Mouse (Mus musculus): ENCODE results near the gene Kbtbd4. TPM values are rescaled to one million over a fixed set of nuclear protein-coding genes. Genes with fewer than 3 reads are reported as not detected.
A peak's percentile ranks its signal among the peaks of the same experiment; 100 is the strongest.

Gene Kbtbd4
- total and polyA plus RNA-seq, 2 experiments from 2014 or later, result 43.6 to 49.5 TPM

DNA sequence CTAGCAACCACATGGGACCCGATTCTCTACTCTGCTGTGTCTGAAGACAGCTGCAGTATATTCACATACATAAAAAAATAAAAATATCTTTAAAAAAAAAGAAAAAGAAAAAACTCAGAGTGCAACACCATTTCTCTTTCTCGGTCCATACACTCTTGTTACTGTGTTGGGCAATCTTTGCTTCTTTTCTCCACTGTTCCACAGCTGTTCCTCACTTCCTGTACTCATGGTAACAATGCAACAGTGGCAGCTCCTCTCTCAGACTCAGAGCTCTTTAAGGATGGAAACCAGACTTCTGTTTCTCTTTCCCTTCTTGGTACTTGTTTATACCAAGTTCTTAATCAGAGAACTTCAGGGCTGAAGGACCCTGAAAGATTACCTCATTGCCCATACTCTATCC lies 1.1 kb upstream of the Kbtbd4 start:
- H3K36me3 ChIP-seq (ENCODE audit: insufficient read depth, low read length), result peaks cover 13% of the 10 kb centered on the region
- peak overlapping the region; percentile 80 for H3K4me3 ChIP-seq (ENCODE audit: low read length)
- H3K27ac ChIP-seq, result peak overlapping the region; percentile 97; the same call in 1 of the 2 replicates
- no peaks in the 10 kb centered on the region for H3K9me3 ChIP-seq (ENCODE audit: low read length)
- H3K27me3 ChIP-seq (ENCODE audit: insufficient read depth, low read length), result no peaks in the 10 kb centered on the region
- 91% methylated on average over 2 of the region's 2 CpGs for WGBS
- H3K4me2 ChIP-seq (ENCODE audit: low read depth, low read length), result peak overlapping the region; percentile 74
- ATAC-seq (no peak), DNase-seq (ENCODE audit: low spot score) (no peak)
- H3K4me1 ChIP-seq (ENCODE audit: insufficient read depth, low read length), result peaks cover 14% of the 10 kb centered on the region; the same call in 1 of the 2 replicates
- peak overlapping the region; percentile 87 for H3K9ac ChIP-seq (replicated peaks; ENCODE audit: low read length)
- TF ChIP-seq CTCF (IDR thresholded peaks at IDR 0.05; ENCODE audit: low read depth), result no peak

DNA sequence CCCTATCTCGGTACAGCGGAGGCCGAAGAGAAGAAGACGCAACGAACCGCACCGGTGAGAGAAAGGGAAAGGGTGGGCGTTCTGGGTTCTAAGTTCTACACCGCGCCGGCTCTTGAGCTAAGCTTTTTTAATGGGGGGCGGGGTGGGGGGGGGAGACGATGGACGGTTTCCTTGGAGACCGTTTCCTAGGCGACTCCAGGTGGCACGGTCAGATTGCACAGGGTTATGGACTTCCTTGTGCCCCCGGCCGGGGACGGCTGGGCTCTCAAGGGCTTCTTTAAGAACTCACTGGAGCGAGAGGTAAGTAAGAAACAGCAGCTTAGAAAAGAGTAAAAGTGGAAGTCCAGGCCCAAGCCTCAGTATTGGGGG lies 300 bp downstream of the Kbtbd4 start:
- no peaks in the 10 kb centered on the region for H3K27me3 ChIP-seq (ENCODE audit: insufficient read depth, low read length)
- peak overlapping the region; percentile 97 for H3K27ac ChIP-seq
- no peak for TF ChIP-seq CTCF (IDR thresholded peaks at IDR 0.05; ENCODE audit: low read depth)
- H3K4me2 ChIP-seq (ENCODE audit: low read depth, low read length), result peak overlapping the region; percentile 74
- no peaks in the 10 kb centered on the region for H3K9me3 ChIP-seq (ENCODE audit: low read length)
- H3K4me3 ChIP-seq (ENCODE audit: low read length), result peak overlapping the region; percentile 80
- DNase-seq (ENCODE audit: low spot score), result peak; percentile 54
- under 1% methylated on average over 21 of the region's 21 CpGs for WGBS
- H3K9ac ChIP-seq (replicated peaks; ENCODE audit: low read length), result peak overlapping the region; percentile 87
- ATAC-seq, result peak; percentile 84
- peaks cover 19% of the 10 kb centered on the region for H3K36me3 ChIP-seq (ENCODE audit: insufficient read depth, low read length)
- H3K4me1 ChIP-seq (ENCODE audit: insufficient read depth, low read length), result peaks cover 14% of the 10 kb centered on the region; the same call in 1 of the 2 replicates

DNA sequence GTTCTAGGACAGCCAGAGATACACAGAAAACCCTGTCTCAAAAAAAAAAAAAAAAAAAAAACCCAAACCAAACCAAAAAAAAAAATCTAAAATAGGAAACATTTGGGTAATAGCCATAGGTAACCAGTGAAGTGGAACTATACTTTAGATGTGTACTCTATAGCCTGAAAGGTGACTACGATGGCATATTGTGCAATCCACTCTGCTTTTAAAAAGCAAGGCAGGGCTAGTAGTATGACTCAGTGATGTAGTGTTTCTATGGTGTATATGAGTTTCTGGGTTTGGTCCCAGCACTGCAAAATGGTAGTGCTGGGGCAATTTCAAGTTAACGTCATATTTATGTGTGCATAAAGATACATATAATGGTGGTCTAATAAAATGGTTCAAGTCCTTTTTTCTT lies 2.2 kb downstream of the Kbtbd4 start:
- DNase-seq (ENCODE audit: low spot score), result no peak
- no peak overlapping the region for H3K27ac ChIP-seq
- WGBS, result 98% methylated on average over 2 of the region's 2 CpGs
- H3K4me2 ChIP-seq (ENCODE audit: low read depth, low read length), result no peak overlapping the region
- H3K4me3 ChIP-seq (ENCODE audit: low read length), result no peak overlapping the region
- H3K9ac ChIP-seq (replicated peaks; ENCODE audit: low read length), result no peak overlapping the region
- H3K9me3 ChIP-seq (ENCODE audit: low read length), result no peaks in the 10 kb centered on the region
- H3K27me3 ChIP-seq (ENCODE audit: insufficient read depth, low read length), result no peaks in the 10 kb centered on the region
- ATAC-seq, result no peak
- peaks cover 14% of the 10 kb centered on the region; the same call in 1 of the 2 replicates for H3K4me1 ChIP-seq (ENCODE audit: insufficient read depth, low read length)
- H3K36me3 ChIP-seq (ENCODE audit: insufficient read depth, low read length), result peaks cover 32% of the 10 kb centered on the region
- TF ChIP-seq CTCF (IDR thresholded peaks at IDR 0.05; ENCODE audit: low read depth), result no peak

DNA sequence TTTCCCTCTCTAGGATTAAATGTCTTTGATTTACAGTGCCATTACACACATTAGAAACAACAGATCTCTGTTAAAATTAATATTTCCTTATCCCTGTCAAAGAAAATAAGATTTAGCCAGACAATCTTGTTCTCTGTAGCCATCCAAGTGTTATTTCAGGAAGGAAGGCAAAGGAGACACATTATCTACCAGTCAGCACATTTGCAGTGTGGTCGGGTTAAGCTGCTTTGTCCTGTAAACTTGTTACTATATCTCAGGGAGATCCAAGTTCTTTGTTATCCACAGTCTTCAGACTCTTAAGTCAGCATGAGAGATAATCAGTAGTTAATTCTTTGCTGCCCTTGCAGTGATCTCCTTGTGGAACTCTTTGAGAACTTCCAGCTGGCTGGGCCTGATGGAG lies 6.3 kb downstream of the Kbtbd4 start:
- H3K4me1 ChIP-seq (ENCODE audit: insufficient read depth, low read length), result no peaks in the 10 kb centered on the region
- no peak for ATAC-seq
- H3K27me3 ChIP-seq (ENCODE audit: insufficient read depth, low read length), result no peaks in the 10 kb centered on the region
- no peak for DNase-seq (ENCODE audit: low spot score)
- 86% methylated on average over 1 of the region's 1 CpGs for WGBS
- no peak overlapping the region for H3K27ac ChIP-seq
- H3K9ac ChIP-seq (replicated peaks; ENCODE audit: low read length), result no peak overlapping the region
- H3K36me3 ChIP-seq (ENCODE audit: insufficient read depth, low read length), result peaks cover 38% of the 10 kb centered on the region
- H3K4me3 ChIP-seq (ENCODE audit: low read length), result no peak overlapping the region
- H3K4me2 ChIP-seq (ENCODE audit: low read depth, low read length), result no peak overlapping the region
- no peak for TF ChIP-seq CTCF (IDR thresholded peaks at IDR 0.05; ENCODE audit: low read depth)
- H3K9me3 ChIP-seq (ENCODE audit: low read length), result no peaks in the 10 kb centered on the region

DNA sequence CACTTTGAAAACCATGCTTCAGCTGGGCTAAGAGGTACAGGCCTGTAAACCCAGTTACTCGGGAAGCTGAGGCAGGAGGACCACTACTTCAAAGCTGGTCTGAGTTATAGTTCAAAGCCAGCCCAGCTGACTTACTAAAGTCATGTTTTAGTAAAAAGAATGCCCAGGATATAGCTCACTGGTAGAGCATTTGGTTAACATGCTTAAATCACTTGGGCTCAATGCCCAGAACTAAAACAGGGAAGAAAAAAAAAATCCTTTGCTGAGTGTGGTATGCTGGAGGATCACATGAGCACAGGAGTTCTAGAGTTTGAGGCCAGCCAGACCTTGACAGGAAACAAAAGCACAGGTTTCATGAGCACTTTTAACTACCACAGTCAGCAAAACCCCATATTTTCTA lies 7.1 kb downstream of the Kbtbd4 start:
- no peak for TF ChIP-seq CTCF (IDR thresholded peaks at IDR 0.05; ENCODE audit: low read depth)
- H3K9ac ChIP-seq (replicated peaks; ENCODE audit: low read length), result no peak overlapping the region
- no peak for DNase-seq (ENCODE audit: low spot score)
- peaks cover 38% of the 10 kb centered on the region for H3K36me3 ChIP-seq (ENCODE audit: insufficient read depth, low read length)
- ATAC-seq, result no peak
- H3K4me3 ChIP-seq (ENCODE audit: low read length), result no peak overlapping the region
- no peak overlapping the region for H3K4me2 ChIP-seq (ENCODE audit: low read depth, low read length)
- 84% methylated on average over 1 of the region's 1 CpGs for WGBS
- no peak overlapping the region for H3K27ac ChIP-seq
- H3K9me3 ChIP-seq (ENCODE audit: low read length), result no peaks in the 10 kb centered on the region
- H3K27me3 ChIP-seq (ENCODE audit: insufficient read depth, low read length), result no peaks in the 10 kb centered on the region
- H3K4me1 ChIP-seq (ENCODE audit: insufficient read depth, low read length), result no peaks in the 10 kb centered on the region; the same call in 1 of the 2 replicates

DNA sequence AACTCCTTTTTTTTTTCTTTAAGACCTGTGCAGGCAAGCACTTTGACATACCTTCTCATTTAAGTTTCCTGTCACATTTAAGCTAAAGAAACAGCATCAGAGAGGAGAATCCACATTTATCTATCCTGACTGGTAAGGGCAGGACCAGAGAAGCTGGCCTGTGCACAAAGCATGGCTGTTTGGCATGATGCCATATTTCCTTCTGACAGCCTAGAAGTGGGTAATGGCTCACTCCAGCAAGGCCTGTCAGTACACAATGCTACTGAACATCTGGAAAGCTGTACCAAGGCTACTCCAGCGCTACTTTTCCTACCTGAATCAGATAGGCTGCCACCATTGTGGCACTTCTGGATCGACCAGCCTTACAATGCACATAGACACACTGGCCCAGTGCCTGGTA lies 9.1 kb downstream of the Kbtbd4 start:
- ATAC-seq (no peak), DNase-seq (ENCODE audit: low spot score) (peak; percentile 61)
- Histone ChIP-seq H3K9ac (replicated peaks; ENCODE audit: low read length) (no peak overlapping the region), H3K27me3 (ENCODE audit: insufficient read depth, low read length) (no peaks in the 10 kb centered on the region), H3K4me1 (ENCODE audit: insufficient read depth, low read length) (no peaks in the 10 kb centered on the region; the same call in 1 of the 2 replicates), H3K36me3 (ENCODE audit: insufficient read depth, low read length) (peaks cover 30% of the 10 kb centered on the region), H3K4me3 (ENCODE audit: low read length) (no peak overlapping the region), H3K4me2 (ENCODE audit: low read depth, low read length) (no peak overlapping the region), H3K9me3 (ENCODE audit: low read length) (no peaks in the 10 kb centered on the region), H3K27ac (no peak overlapping the region)
- 64% methylated on average over 2 of the region's 2 CpGs for WGBS
- no peak for TF ChIP-seq CTCF (IDR thresholded peaks at IDR 0.05; ENCODE audit: low read depth)

DNA sequence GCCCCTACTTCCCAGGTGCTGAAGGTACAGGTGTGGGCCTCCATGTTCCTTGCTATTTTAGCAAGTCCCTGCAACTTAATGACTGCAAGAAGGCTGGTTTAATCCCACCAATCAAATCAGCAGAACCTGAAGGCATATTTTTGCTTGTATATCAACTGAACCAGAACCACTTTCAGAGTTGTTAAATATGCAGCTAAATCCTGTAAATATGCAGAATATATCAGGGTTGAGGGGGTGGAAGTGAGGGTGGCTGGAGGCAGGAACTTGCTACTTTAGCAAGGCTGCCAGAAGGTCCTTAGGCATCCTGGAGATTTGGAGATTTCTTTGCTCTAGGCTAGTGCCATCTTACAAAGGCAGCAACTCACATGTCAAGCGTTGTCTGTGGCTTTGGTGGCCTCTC lies 11.0 kb downstream of the Kbtbd4 start:
- peak overlapping the region; percentile 27; the same call in 1 of the 2 replicates for H3K4me2 ChIP-seq (ENCODE audit: low read depth, low read length)
- WGBS, result 81% methylated on average over 1 of the region's 1 CpGs
- TF ChIP-seq CTCF (IDR thresholded peaks at IDR 0.05; ENCODE audit: low read depth), result no peak
- H3K9me3 ChIP-seq (ENCODE audit: low read length), result no peaks in the 10 kb centered on the region
- ATAC-seq (no peak), DNase-seq (ENCODE audit: low spot score) (no peak)
- H3K9ac ChIP-seq (replicated peaks; ENCODE audit: low read length), result 0 out of 2 replicates have a peak overlapping the region, but pooled peaks have one; percentile 21
- no peaks in the 10 kb centered on the region; the same call in 1 of the 2 replicates for H3K4me1 ChIP-seq (ENCODE audit: insufficient read depth, low read length)
- H3K27me3 ChIP-seq (ENCODE audit: insufficient read depth, low read length), result no peaks in the 10 kb centered on the region
- H3K4me3 ChIP-seq (ENCODE audit: low read length), result no peak overlapping the region
- peaks cover 16% of the 10 kb centered on the region for H3K36me3 ChIP-seq (ENCODE audit: insufficient read depth, low read length)
- no peak overlapping the region for H3K27ac ChIP-seq
